Mouse (Mus musculus) heart, postnatal 0 days (tissue): Measurements from ENCODE around the gene Ltbp1. TPM values are rescaled to one million over a fixed set of nuclear protein-coding genes. Genes with fewer than 3 reads are reported as not detected.

ENCODE experiments used
- ATAC-seq: fragments of 200-750 bp; cut with Nextera tagmentation; 2 replicates; pipeline ENCODE4 v1.8.0; 2017; ENCODE audit warnings: low read depth, moderate number of reproducible peaks, moderate library complexity; ENCODE audit not compliant: insufficient read depth
- DNase-seq: peaks from one replicate; pipeline ENCODE4 v3.0.0-alpha.2; 2016; ENCODE audit warnings: low spot score
- H3K27ac ChIP-seq: fragments of 300-500 bp; sonication (generic); 2 replicates; pipeline ENCODE4 v1.5.1; 2014; ENCODE audit warnings: low read depth, mild to moderate bottlenecking
- H3K27me3 ChIP-seq: fragments of 300-500 bp; sonication (generic); 2 replicates; pipeline ENCODE4 v1.6.1; 2014; ENCODE audit warnings: low read length, mixed read lengths; ENCODE audit not compliant: control insufficient read depth, insufficient read depth
- H3K36me3 ChIP-seq: fragments of 300-500 bp; sonication (generic); replicated peaks from 2 replicates; pipeline ENCODE4 v1.6.1; 2014; ENCODE audit warnings: low read length, mixed read lengths; ENCODE audit not compliant: control insufficient read depth, insufficient read depth
- H3K4me1 ChIP-seq: fragments of 300-500 bp; sonication (generic); 2 replicates; pipeline ENCODE4 v1.6.1; 2014; ENCODE audit warnings: antibody characterized with exemption; ENCODE audit not compliant: control insufficient read depth, insufficient read depth
- H3K4me2 ChIP-seq: fragments of 300-500 bp; sonication (generic); 2 replicates; pipeline ENCODE4 v1.6.1; 2014; ENCODE audit warnings: low read depth, mild to moderate bottlenecking, low read length, moderate library complexity
- H3K4me3 ChIP-seq: fragments of 300-500 bp; sonication (generic); 2 replicates; pipeline ENCODE4 v1.5.1; 2014; ENCODE audit warnings: low read depth, low read length
- H3K9ac ChIP-seq: fragments of 300-500 bp; sonication (generic); replicated peaks from 2 replicates; pipeline ENCODE4 v1.6.1; 2014; ENCODE audit warnings: low read depth, low read length, mixed read lengths
- H3K9me3 ChIP-seq: fragments of 300-500 bp; sonication (generic); replicated peaks from 2 replicates; pipeline ENCODE4 v1.6.1; 2016; ENCODE audit warnings: low read length; ENCODE audit not compliant: control insufficient read depth
- CTCF ChIP-seq: IDR thresholded peaks from 2 replicates; pipeline ENCODE4 v1.5.1; 2016; ENCODE audit warnings: antibody characterized with exemption, control low read depth, low read depth
- EP300 ChIP-seq: IDR thresholded peaks from 2 replicates; pipeline ENCODE4 v1.6.1; 2016; ENCODE audit warnings: antibody characterized with exemption, low read depth
- WGBS: fragments of 180-500 bp; shearing (Covaris S2); extraction: QIAGEN DNeasy Blood & Tissue Kit; methylation state at CpG from one replicate; pipeline ENCODE4 v1.1.7; 2014; 5-methylcytosine and 5-hydroxymethylcytosine counted together
- polyA plus RNA-seq: library from polyadenylated mRNA; unstranded; fragments of >200 nt; fragmentation: Nextera tagmentation; extraction: Ambion mirVana; gene quantifications from 2 replicates; pipeline ENCODE4 v1.2.1, GENCODE M21; 2015
- total RNA-seq: library from RNA; depleted of rRNA; stranded (reverse); fragments of >200 nt; gene quantifications from 2 replicates; pipeline ENCODE4 v1.2.3, GENCODE M21; 2014; ENCODE audit warnings: low replicate concordance

Gene Ltbp1
- total and polyA plus RNA-seq, 2 experiments from 2014 or later, result 11.8 to 43.0 TPM

GRCm38 (mm10) chr17:74981703-74982102 lies 23.7 kb upstream of the Ltbp1 start:
- Histone ChIP-seq H3K27me3 (no peaks in the 10 kb centered on the region), H3K9ac (no peak overlapping the region), H3K4me2 (no peak overlapping the region), H3K9me3 (no peaks in the 10 kb centered on the region), H3K4me3 (no peak overlapping the region), H3K4me1 (no peaks in the 10 kb centered on the region), H3K36me3 (no peaks in the 10 kb centered on the region), H3K27ac (no peak overlapping the region)
- no peak for DNase-seq
- TF ChIP-seq CTCF (no peak), EP300 (no peak)
- 69% methylated on average over 5 of the region's 5 CpGs for WGBS
- no peak for ATAC-seq

DNA sequence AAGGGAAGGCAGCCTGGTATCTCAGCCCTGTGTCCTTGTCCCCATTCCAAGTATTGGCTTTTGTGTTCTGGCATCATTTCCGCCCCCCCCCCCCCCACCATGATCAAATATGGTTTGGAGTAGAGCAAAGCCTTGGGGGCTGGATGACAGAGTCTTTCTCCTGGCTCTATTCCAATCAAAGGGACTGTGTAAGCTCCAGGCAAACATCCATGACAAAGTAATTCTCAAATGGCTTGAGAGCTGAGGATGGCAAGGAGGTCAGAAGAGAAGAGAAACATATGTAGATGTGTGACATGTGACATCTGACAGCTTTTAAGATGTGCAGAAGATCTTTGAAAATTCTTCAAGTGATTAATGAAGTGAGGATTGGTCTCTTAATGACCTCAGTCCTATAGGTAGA lies 22.5 kb upstream of the Ltbp1 start:
- TF ChIP-seq CTCF (no peak), EP300 (no peak)
- no peaks in the 10 kb centered on the region for H3K36me3 ChIP-seq
- no peaks in the 10 kb centered on the region for H3K27me3 ChIP-seq
- H3K9ac ChIP-seq, result no peak overlapping the region
- WGBS, result 75% methylated on average over 1 of the region's 1 CpGs
- H3K4me1 ChIP-seq, result no peaks in the 10 kb centered on the region
- no peak for DNase-seq
- no peaks in the 10 kb centered on the region for H3K9me3 ChIP-seq
- no peak overlapping the region for H3K4me3 ChIP-seq
- no peak overlapping the region for H3K27ac ChIP-seq
- ATAC-seq, result no peak
- H3K4me2 ChIP-seq, result no peak overlapping the region

- Histone ChIP-seq H3K27ac (no peak overlapping the region), H3K4me1 (no peaks in the 10 kb centered on the region), H3K4me3 (no peak overlapping the region), H3K9me3 (no peaks in the 10 kb centered on the region), H3K4me2 (no peak overlapping the region), H3K36me3 (no peaks in the 10 kb centered on the region), H3K27me3 (no peaks in the 10 kb centered on the region), H3K9ac (no peak overlapping the region)
- no peak for ATAC-seq
- no peak for DNase-seq
- no peak for TF ChIP-seq CTCF
- no peak for TF ChIP-seq EP300
- 58% methylated on average over 1 of the region's 1 CpGs for WGBS
Measured at GRCm38 (mm10) chr17:74984071-74984470, 21.3 kb upstream of the Ltbp1 start.

GRCm38 (mm10) chr17:74984681-74985080 lies 20.7 kb upstream of the Ltbp1 start:
- Histone ChIP-seq H3K27me3 (no peaks in the 10 kb centered on the region), H3K9me3 (0 out of 2 replicates have a peak, but pooled peaks cover 4% of the 10 kb centered on the region), H3K9ac (no peak overlapping the region), H3K4me3 (no peak overlapping the region), H3K4me2 (no peak overlapping the region), H3K36me3 (no peaks in the 10 kb centered on the region), H3K27ac (no peak overlapping the region), H3K4me1 (no peaks in the 10 kb centered on the region)
- DNase-seq, result no peak
- no peak for ATAC-seq
- TF ChIP-seq EP300, result no peak
- TF ChIP-seq CTCF, result no peak

GRCm38 (mm10) chr17:74987067-74987466 lies 18.3 kb upstream of the Ltbp1 start:
- no peak overlapping the region for H3K4me2 ChIP-seq
- H3K9me3 ChIP-seq, result 0 out of 2 replicates have a peak, but pooled peaks cover 10% of the 10 kb centered on the region
- no peak for TF ChIP-seq EP300
- no peak for TF ChIP-seq CTCF
- 53% methylated on average over 1 of the region's 1 CpGs for WGBS
- H3K27me3 ChIP-seq, result no peaks in the 10 kb centered on the region
- no peak overlapping the region for H3K9ac ChIP-seq
- H3K4me1 ChIP-seq, result no peaks in the 10 kb centered on the region
- ATAC-seq, result no peak
- H3K36me3 ChIP-seq, result no peaks in the 10 kb centered on the region
- H3K4me3 ChIP-seq, result no peak overlapping the region
- no peak overlapping the region for H3K27ac ChIP-seq
- DNase-seq, result no peak

DNA sequence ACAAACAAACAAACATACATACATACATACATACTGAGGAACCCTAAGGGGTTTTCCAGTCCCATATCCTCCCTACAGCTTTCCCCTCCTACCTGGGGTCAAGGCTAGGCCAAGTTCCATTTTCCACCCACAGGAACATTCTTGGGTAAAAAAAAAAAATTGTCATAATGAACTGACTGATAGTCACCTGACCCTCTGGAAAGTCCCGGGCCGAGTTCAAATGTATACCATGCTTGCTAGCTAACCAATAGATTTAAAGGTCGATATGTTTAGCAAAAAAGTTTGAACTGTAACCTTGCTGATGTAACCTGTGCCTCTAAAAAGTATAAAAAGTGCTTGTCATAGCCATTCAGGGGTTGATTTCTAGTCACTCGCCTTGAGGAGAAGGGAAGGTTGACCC lies 15.7 kb upstream of the Ltbp1 start:
- Histone ChIP-seq H3K9me3 (0 out of 2 replicates have a peak, but pooled peaks cover 10% of the 10 kb centered on the region), H3K27ac (no peak overlapping the region), H3K4me2 (no peak overlapping the region), H3K4me1 (0 out of 2 replicates have a peak, but pooled peaks cover 6% of the 10 kb centered on the region), H3K27me3 (no peaks in the 10 kb centered on the region), H3K9ac (no peak overlapping the region), H3K4me3 (no peak overlapping the region), H3K36me3 (no peaks in the 10 kb centered on the region)
- no peak for TF ChIP-seq CTCF
- no peak for TF ChIP-seq EP300
- WGBS, result 89% methylated on average over 4 of the region's 4 CpGs
- no peak for ATAC-seq
- DNase-seq, result no peak
